Mouse (Mus musculus) liver, embryonic 14.5 days (tissue): Measurements from ENCODE around the gene Itpr1. TPM values are rescaled to one million over a fixed set of nuclear protein-coding genes. Genes with fewer than 3 reads are reported as not detected.

Source experiments
- ATAC-seq: fragments of 200-750 bp; cut with Nextera tagmentation; 2 replicates; pipeline ENCODE4 v1.8.0; 2017; ENCODE audit warnings: moderate number of reproducible peaks, mild to moderate bottlenecking, moderate library complexity; ENCODE audit not compliant: insufficient read depth
- DNase-seq, 3 experiments: peaks; one replicate each; pipeline ENCODE4 v3.0.0-alpha.2; 2012 to 2013; ENCODE audit warnings: low read depth in 3 of 3, low spot score in 3 of 3
- H3K27ac ChIP-seq: fragments of 300-500 bp; sonication (generic); 2 replicates; pipeline ENCODE4 v1.5.1; 2014; ENCODE audit warnings: moderate library complexity, mild to moderate bottlenecking, control low read depth, inconsistent platforms
- H3K27me3 ChIP-seq: fragments of 300-500 bp; sonication (generic); 2 replicates; pipeline ENCODE4 v1.6.1; 2014; ENCODE audit warnings: mild to moderate bottlenecking, low read length, moderate library complexity; ENCODE audit not compliant: control insufficient read depth, insufficient read depth
- H3K36me3 ChIP-seq: fragments of 300-500 bp; sonication (generic); replicated peaks from 2 replicates; pipeline ENCODE4 v1.6.1; 2014; ENCODE audit warnings: low read depth; ENCODE audit not compliant: control insufficient read depth, insufficient read depth
- H3K4me1 ChIP-seq, 2 experiments: fragments of 200-500 bp in 1 of 2; fragments of 300-500 bp in 1 of 2; sonication (generic) in 1 of 2; replicated peaks; 2 replicates each; pipeline ENCODE4 v1.6.1; 2012 to 2014; ENCODE audit warnings: antibody characterized with exemption in 1 of 2, inconsistent platforms in 1 of 2, low read length in 1 of 2; ENCODE audit not compliant: control insufficient read depth in 2 of 2, insufficient read depth in 2 of 2
- H3K4me2 ChIP-seq: fragments of 300-500 bp; sonication (generic); 2 replicates; pipeline ENCODE4 v1.6.1; 2014; ENCODE audit warnings: low read depth, mild to moderate bottlenecking, control low read depth, moderate library complexity
- H3K4me3 ChIP-seq, 2 experiments: fragments of 200-500 bp in 1 of 2; fragments of 300-500 bp in 1 of 2; sonication (generic) in 1 of 2; 2 replicates each; pipeline ENCODE4 v1.5.1; 2012 to 2014; ENCODE audit warnings: low read depth in 2 of 2, low read length in 2 of 2, mild to moderate bottlenecking in 2 of 2, control low read depth in 1 of 2, inconsistent platforms in 1 of 2, moderate library complexity in 1 of 2; ENCODE audit not compliant: insufficient read depth in 1 of 2
- H3K9ac ChIP-seq: fragments of 300-500 bp; sonication (generic); replicated peaks from 2 replicates; pipeline ENCODE4 v1.6.1; 2014; ENCODE audit warnings: mild to moderate bottlenecking, control low read depth, moderate library complexity
- H3K9me3 ChIP-seq: fragments of 300-500 bp; sonication (generic); 2 replicates; pipeline ENCODE4 v1.6.1; 2016; ENCODE audit warnings: low read length, mixed read lengths; ENCODE audit not compliant: control insufficient read depth
- CTCF ChIP-seq: IDR thresholded peaks from 2 replicates; pipeline ENCODE4 v1.5.1; 2016; ENCODE audit warnings: antibody characterized with exemption, low read depth, control low read depth
- EP300 ChIP-seq: IDR thresholded peaks from 2 replicates; pipeline ENCODE4 v1.6.1; 2016; ENCODE audit warnings: antibody characterized with exemption, low read depth
- WGBS: fragments of 180-500 bp; shearing (Covaris S2); extraction: QIAGEN DNeasy Blood & Tissue Kit; methylation state at CpG from one replicate; pipeline ENCODE4 v1.1.7; 2014; ENCODE audit not compliant: insufficient replicate concordance; 5-methylcytosine and 5-hydroxymethylcytosine counted together
- polyA plus RNA-seq, 2 experiments: library from polyadenylated mRNA; depleted of rRNA in 1 of 2; stranded (reverse) in 1 of 2; unstranded in 1 of 2; fragments of >200 nt; fragmentation: Nextera tagmentation in 1 of 2; extraction: Ambion mirVana in 1 of 2; gene quantifications; 2 replicates each; pipeline versions ENCODE4 v1.2.1 to v1.2.3; 2012 to 2014

The Itpr1 gene
- polyA plus RNA-seq, 2 experiments: 1.6 to 3.1 TPM

GRCm38 (mm10) chr6:108185685-108186009 lies 27.2 kb upstream of the Itpr1 start:
- peak overlapping the region; percentile 72 for H3K4me2 ChIP-seq
- peaks cover 3% of the 10 kb centered on the region in 2 experiments; a peak in 2 of 4 replicates for H3K4me1 ChIP-seq
- ATAC-seq (peak; percentile 34), DNase-seq (no peak)
- H3K36me3 ChIP-seq: no peaks in the 10 kb centered on the region
- H3K27ac ChIP-seq: no peak overlapping the region
- TF ChIP-seq CTCF: no peak
- no peak for TF ChIP-seq EP300
- no peaks in the 10 kb centered on the region for H3K27me3 ChIP-seq
- peak overlapping the region; percentile 69 for H3K9ac ChIP-seq
- WGBS: 12% methylated on average over 4 of the region's 4 CpGs
- H3K4me3 ChIP-seq: peak overlapping the region; percentile 61 to 88
- no peaks in the 10 kb centered on the region for H3K9me3 ChIP-seq

- no peaks in the 10 kb centered on the region for H3K9me3 ChIP-seq
- 76% methylated on average over 1 of the region's 1 CpGs for WGBS
- H3K27ac ChIP-seq: no peak overlapping the region
- H3K36me3 ChIP-seq: no peaks in the 10 kb centered on the region
- no peaks in the 10 kb centered on the region for H3K27me3 ChIP-seq
- no peak overlapping the region for H3K9ac ChIP-seq
- H3K4me2 ChIP-seq: no peak overlapping the region
- H3K4me3 ChIP-seq: no peak overlapping the region
- TF ChIP-seq EP300: no peak
- TF ChIP-seq CTCF: no peak
- DNase-seq (no peak), ATAC-seq (no peak)
- H3K4me1 ChIP-seq: peaks cover 0 to under 1% of the 10 kb centered on the region in 2 experiments; a peak in 1 of 4 replicates
Measured at GRCm38 (mm10) chr6:108190690-108191089, 22.2 kb upstream of the Itpr1 start.

- H3K4me2 ChIP-seq: no peak overlapping the region
- DNase-seq (no peak), ATAC-seq (no peak)
- H3K4me3 ChIP-seq: no peak overlapping the region
- no peak for TF ChIP-seq EP300
- TF ChIP-seq CTCF: no peak
- no peaks in the 10 kb centered on the region for H3K9me3 ChIP-seq
- no peak overlapping the region for H3K27ac ChIP-seq
- no peak overlapping the region for H3K9ac ChIP-seq
- no peaks in the 10 kb centered on the region for H3K4me1 ChIP-seq
- no peaks in the 10 kb centered on the region for H3K36me3 ChIP-seq
- 30% methylated on average over 4 of the region's 4 CpGs for WGBS
- H3K27me3 ChIP-seq: no peaks in the 10 kb centered on the region
Measured at GRCm38 (mm10) chr6:108192632-108193031, 20.3 kb upstream of the Itpr1 start.

DNA sequence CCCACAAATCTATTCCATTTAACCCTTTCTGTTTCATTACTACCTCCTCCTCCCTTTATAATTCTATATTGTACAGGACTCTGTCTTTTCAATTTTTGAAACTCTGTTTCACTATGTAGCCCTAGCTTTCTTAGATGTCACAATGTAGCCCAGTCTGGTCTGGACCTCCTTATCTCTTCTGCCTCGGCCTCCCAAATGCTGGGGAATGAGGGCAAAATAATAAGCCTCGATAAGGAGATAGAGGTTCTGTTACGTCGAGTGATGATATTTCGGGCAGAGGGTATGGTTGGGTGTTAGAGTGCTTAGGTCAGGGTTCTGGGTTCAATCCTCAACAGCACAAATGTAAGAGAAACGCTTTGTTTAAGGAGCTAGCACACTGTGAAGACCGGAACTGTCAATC lies 16.2 kb upstream of the Itpr1 start:
- H3K4me2 ChIP-seq: no peak overlapping the region
- no peak overlapping the region for H3K27ac ChIP-seq
- DNase-seq (no peak), ATAC-seq (no peak)
- no peak overlapping the region for H3K9ac ChIP-seq
- no peak overlapping the region for H3K4me3 ChIP-seq
- no peaks in the 10 kb centered on the region for H3K36me3 ChIP-seq
- H3K9me3 ChIP-seq: no peaks in the 10 kb centered on the region
- no peaks in the 10 kb centered on the region for H3K27me3 ChIP-seq
- TF ChIP-seq EP300 (no peak), CTCF (no peak)
- no peaks in the 10 kb centered on the region for H3K4me1 ChIP-seq
- WGBS: 32% methylated on average over 7 of the region's 7 CpGs

GRCm38 (mm10) chr6:108197117-108197516 lies 15.8 kb upstream of the Itpr1 start:
- Histone ChIP-seq H3K9me3 (no peaks in the 10 kb centered on the region), H3K4me2 (no peak overlapping the region), H3K9ac (no peak overlapping the region), H3K36me3 (no peaks in the 10 kb centered on the region), H3K27ac (no peak overlapping the region), H3K27me3 (no peaks in the 10 kb centered on the region), H3K4me3 (no peak overlapping the region), H3K4me1 (no peaks in the 10 kb centered on the region)
- no peak for TF ChIP-seq EP300
- no peak for TF ChIP-seq CTCF
- DNase-seq (no peak), ATAC-seq (no peak)
- WGBS: 14% methylated on average over 4 of the region's 4 CpGs

DNA sequence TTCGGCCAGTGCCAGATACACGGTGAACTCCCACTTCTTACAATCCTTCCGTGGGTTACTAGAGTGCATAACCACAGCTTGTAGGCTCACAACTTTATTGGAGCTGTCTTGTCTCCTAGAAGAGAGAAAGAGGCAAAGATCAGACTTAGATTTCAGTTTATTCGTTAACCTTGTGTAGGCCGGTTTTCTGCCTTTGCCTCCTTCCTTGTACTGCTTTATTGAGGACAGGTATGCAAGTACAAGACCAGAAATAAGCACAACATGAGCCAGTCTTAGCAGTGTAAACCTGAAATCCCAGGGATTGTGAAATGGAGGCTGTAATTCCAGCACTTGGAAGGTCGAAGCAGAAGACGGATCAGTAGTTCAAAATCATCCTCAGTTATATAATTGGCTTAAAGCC lies 14.6 kb upstream of the Itpr1 start:
- WGBS: 68% methylated on average over 7 of the region's 7 CpGs
- Histone ChIP-seq H3K36me3 (no peaks in the 10 kb centered on the region), H3K4me2 (no peak overlapping the region), H3K27ac (no peak overlapping the region), H3K27me3 (no peaks in the 10 kb centered on the region), H3K9me3 (no peaks in the 10 kb centered on the region), H3K4me3 (no peak overlapping the region), H3K9ac (no peak overlapping the region), H3K4me1 (no peaks in the 10 kb centered on the region)
- no peak for TF ChIP-seq CTCF
- TF ChIP-seq EP300: no peak
- ATAC-seq: no peak
- DNase-seq: no peak
